Mouse (Mus musculus) embryonic fibroblast, embryonic 13.5 days (primary cell): ENCODE results near the gene Apoh. TPM values are rescaled to one million over a fixed set of nuclear protein-coding genes. Genes with fewer than 3 reads are reported as not detected.

ENCODE experiments used
- H3K27ac ChIP-seq: 2 replicates; pipeline ENCODE4 v1.5.1; 2012; ENCODE audit warnings: low read length, control low read depth, inconsistent platforms; ENCODE audit not compliant: insufficient read depth
- H3K4me1 ChIP-seq: 2 replicates; pipeline ENCODE4 v1.6.1; 2011; ENCODE audit warnings: low read length; ENCODE audit not compliant: control insufficient read depth, insufficient read depth
- H3K4me3 ChIP-seq: 2 replicates; pipeline ENCODE4 v1.5.1; 2011; ENCODE audit warnings: mild to moderate bottlenecking, control low read depth, low read length; ENCODE audit not compliant: insufficient read depth
- CTCF ChIP-seq: IDR thresholded peaks from 2 replicates; pipeline ENCODE4 v1.5.1; 2011; ENCODE audit warnings: mild to moderate bottlenecking, control low read depth, low read length, moderate library complexity, borderline replicate concordance; ENCODE audit not compliant: insufficient read depth
- POLR2A ChIP-seq: IDR thresholded peaks from 2 replicates; pipeline ENCODE4 v1.6.1; 2011; ENCODE audit warnings: low read depth, mild to moderate bottlenecking, control low read depth, low read length, moderate library complexity
- polyA plus RNA-seq: library from polyadenylated mRNA; stranded (reverse); fragments of >200 nt; gene quantifications from 2 replicates; pipeline ENCODE4 v1.2.4, GENCODE M21; 2011; ENCODE audit warnings: low read depth; ENCODE audit not compliant: missing spikeins, insufficient read length

Gene Apoh
- not detected in 2 replicates for polyA plus RNA-seq

GRCm38 (mm10) chr11:108342781-108343768 is at the start of gene Apoh:
Gene Apoh, plus strand, starts transcription at chr11:108343354.
- TF ChIP-seq CTCF (peak; percentile 16; the same call in 1 of the 2 replicates), POLR2A (no peak)
- Histone ChIP-seq H3K4me3 (peak within 1 kb of the TSS; percentile 84), H3K27ac (peak within 1 kb of the TSS; percentile 62; the same call in 1 of the 2 replicates), H3K4me1 (peaks cover 3% of the 10 kb centered on the region)

GRCm38 (mm10) chr11:108293843-108294242 is 49.3 kb upstream of the Apoh start:
- H3K4me3 ChIP-seq: no peak overlapping the region
- H3K4me1 ChIP-seq: no peaks in the 10 kb centered on the region; the same call in 1 of the 2 replicates
- TF ChIP-seq CTCF (no peak), POLR2A (no peak)
- H3K27ac ChIP-seq: no peak overlapping the region

- no peaks in the 10 kb centered on the region; the same call in 1 of the 2 replicates for H3K4me1 ChIP-seq
- no peak for TF ChIP-seq POLR2A
- TF ChIP-seq CTCF: no peak
- no peak overlapping the region for H3K27ac ChIP-seq
- no peak overlapping the region for H3K4me3 ChIP-seq
These were observed 48.8 kb upstream of the Apoh start for GRCm38 (mm10) chr11:108294305-108294813.

GRCm38 (mm10) chr11:108295373-108295772 is 47.8 kb upstream of the Apoh start:
- TF ChIP-seq CTCF: no peak
- TF ChIP-seq POLR2A: no peak
- Histone ChIP-seq H3K4me1 (no peaks in the 10 kb centered on the region; the same call in 1 of the 2 replicates), H3K27ac (no peak overlapping the region), H3K4me3 (no peak overlapping the region)

GRCm38 (mm10) chr11:108297956-108298355 is 45.2 kb upstream of the Apoh start:
- TF ChIP-seq POLR2A (no peak), CTCF (no peak)
- H3K4me3 ChIP-seq: no peak overlapping the region
- H3K27ac ChIP-seq: no peak overlapping the region
- H3K4me1 ChIP-seq: no peaks in the 10 kb centered on the region; the same call in 1 of the 2 replicates

GRCm38 (mm10) chr11:108299913-108300312 is 43.2 kb upstream of the Apoh start:
- TF ChIP-seq POLR2A (no peak), CTCF (no peak)
- no peak overlapping the region for H3K4me3 ChIP-seq
- H3K4me1 ChIP-seq: no peaks in the 10 kb centered on the region; the same call in 1 of the 2 replicates
- H3K27ac ChIP-seq: no peak overlapping the region

- TF ChIP-seq CTCF: no peak
- no peak for TF ChIP-seq POLR2A
- no peak overlapping the region for H3K4me3 ChIP-seq
- H3K27ac ChIP-seq: no peak overlapping the region
- H3K4me1 ChIP-seq: no peaks in the 10 kb centered on the region; the same call in 1 of the 2 replicates
These were observed 42.7 kb upstream of the Apoh start for GRCm38 (mm10) chr11:108300443-108300842.

GRCm38 (mm10) chr11:108301036-108301435 is 42.1 kb upstream of the Apoh start:
- no peak overlapping the region for H3K4me3 ChIP-seq
- TF ChIP-seq CTCF (no peak), POLR2A (no peak)
- H3K4me1 ChIP-seq: no peaks in the 10 kb centered on the region; the same call in 1 of the 2 replicates

GRCm38 (mm10) chr11:108301796-108302490 is 41.2 kb upstream of the Apoh start:
- Histone ChIP-seq H3K27ac (no peak overlapping the region), H3K4me3 (no peak overlapping the region), H3K4me1 (no peaks in the 10 kb centered on the region; the same call in 1 of the 2 replicates)
- TF ChIP-seq POLR2A: no peak
- TF ChIP-seq CTCF: no peak

More at GRCm38 (mm10) chr11:108301036-108301435, 42.1 kb upstream of the Apoh start:
- no peak overlapping the region for H3K27ac ChIP-seq
